Mouse (Mus musculus): ENCODE measurements around the gene Pla1a.

- TF ChIP-seq CTCF (IDR thresholded peaks at IDR 0.05; ENCODE audit: low read depth, low read length) (no peak), POLR2A (IDR thresholded peaks at IDR 0.05; ENCODE audit: extremely low read depth, insufficient read depth, low read length) (no peak)
These were observed 25.8 kb upstream of the Pla1a start for GRCm38 (mm10) chr16:38458600-38459280.

Measured in liver, adult 2 months (tissue).